Mouse (Mus musculus): Measurements from ENCODE around the gene Pctp.
A peak's percentile ranks its signal among the peaks of the same experiment; 100 is the strongest.

The Pctp gene

DNA sequence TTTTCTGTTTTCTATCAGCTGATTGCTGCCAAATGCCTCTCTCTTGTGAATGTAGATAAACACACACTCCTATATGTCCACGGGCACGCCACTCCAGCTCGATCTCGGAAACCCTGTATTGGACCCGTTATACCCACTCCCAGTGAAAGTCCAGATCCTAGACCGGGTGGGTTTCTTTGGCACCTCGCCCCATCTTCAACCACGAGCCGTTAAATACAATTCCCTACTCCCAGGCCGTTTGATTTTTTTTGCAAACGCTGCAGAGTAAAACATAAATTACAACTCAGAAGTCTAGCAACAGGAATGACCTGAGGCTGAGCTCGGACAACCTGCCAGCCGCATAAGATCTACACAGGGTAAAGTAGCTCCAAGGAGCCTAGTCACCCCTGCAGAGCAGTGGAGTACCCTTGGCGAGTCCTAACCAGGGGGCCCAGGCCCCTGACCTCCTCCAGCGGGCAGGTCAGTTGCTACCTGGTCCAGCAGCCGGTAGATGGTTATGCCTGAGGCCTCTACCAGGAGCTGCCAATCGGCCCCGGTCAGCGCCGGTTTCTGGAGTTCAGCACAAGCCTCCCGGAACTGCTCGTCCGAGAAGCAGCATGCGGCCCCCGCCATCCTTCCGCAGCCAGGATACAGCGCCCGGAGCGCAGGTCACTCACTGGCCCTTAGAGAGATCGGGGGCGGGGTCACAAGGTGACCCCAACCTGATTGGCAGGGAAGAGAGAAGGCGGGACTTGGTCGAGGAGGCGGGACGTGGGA lies at the start of gene Pctp:
Pctp (minus strand) TSS at position 664 of the 756 bp plus-strand sequence.
- DNase-seq (ENCODE audit: low spot score): peak; percentile 71

DNA sequence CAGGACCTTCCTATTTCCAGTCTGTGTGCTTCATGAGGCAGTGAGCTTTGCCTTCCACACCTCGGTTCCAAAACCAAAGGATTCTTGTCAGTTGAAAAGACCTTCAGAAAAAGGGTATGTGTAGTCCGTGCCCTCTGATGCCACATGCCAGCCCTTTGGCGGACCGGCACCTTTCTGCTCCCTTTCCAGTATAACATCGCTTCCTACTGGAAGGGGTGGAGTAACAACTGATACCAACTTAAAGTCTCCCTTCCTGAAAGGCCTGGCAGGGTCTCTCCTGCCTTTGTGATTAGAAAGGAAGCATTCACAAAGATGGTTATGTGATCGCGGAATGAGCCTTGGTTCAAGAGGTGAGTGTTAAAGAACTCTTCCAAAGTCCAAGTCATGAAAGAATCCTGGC lies 47.3 kb upstream of the Pctp start:
- no peak for DNase-seq (ENCODE audit: low spot score)

DNA sequence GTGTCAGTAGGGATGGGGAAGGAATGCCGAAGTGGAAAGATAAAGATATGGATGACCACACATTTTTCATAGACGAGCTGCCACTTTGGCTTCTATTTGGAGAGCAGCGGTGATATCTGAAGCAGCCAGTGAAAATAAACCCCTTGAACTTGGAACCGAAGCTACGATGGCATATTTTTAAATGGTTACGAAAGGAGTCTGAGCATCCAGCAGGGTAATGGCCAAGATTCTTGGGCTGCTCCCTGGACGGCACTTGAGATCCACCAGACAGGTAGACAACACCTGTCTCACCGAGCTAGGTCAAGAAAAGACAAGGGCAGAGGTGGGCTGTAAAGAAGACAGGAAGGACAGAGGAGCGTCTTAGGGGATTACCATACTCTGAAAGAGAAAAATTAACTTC lies 44.6 kb upstream of the Pctp start:
- DNase-seq (ENCODE audit: low spot score): no peak

DNA sequence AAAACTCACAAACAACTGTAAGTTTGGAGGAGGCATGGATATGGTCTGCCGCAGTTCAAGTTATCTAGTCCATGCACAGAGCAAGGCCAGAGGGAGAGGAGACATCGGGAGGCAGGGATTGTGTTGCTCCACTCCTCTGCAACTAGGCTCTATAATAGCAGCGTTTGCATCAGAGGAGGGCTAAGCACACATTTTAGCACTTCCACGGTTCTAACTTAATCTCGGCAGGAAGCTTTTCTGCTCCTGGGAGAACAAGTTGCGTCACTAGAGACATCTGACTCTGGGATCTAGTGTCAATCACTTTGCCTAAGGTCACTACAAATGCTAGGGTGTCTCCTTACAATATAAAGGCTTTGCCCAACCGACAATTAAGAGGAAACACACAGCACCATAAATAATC lies 43.5 kb upstream of the Pctp start:
- DNase-seq (ENCODE audit: low spot score): no peak

DNA sequence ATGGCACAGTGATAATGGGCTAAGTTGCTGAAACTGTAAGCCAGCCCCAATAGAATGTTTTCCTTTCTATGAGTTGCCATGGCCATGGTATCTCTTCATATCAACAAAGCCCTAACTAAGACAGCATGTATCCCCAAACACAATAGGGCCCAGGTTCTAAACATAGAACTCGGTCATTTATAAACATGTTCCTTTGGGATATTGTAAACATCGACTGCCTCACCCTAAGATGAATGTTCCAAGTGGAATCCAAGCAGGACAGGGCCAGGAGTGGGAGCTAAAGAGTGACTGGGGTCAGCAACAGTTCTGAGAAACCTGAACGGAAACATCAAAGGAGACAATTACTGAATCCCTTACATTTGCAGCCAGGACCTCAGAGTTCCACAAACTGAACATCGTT lies 41.8 kb upstream of the Pctp start:
- no peak for DNase-seq (ENCODE audit: low spot score)

DNA sequence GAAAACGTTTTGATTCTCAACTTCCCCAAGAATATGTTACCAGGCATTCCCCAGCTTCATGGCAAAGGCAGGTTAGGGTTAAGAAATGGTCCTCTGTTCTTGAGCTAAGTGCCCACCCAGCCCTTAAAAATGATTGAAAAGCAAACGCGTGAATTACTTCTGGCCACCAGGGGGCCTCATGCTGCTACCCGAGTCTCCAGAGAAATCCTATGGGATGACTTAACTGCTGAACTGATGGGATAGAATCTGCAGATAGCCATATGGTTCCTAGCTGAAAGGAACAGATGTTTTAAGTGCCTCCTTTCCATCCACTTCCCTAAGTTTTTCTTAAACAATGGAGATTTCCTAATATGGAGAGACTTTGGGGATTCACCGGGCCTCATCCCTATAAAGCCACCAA lies 35.3 kb upstream of the Pctp start:
- peak; percentile 23 for DNase-seq (ENCODE audit: low spot score)

DNA sequence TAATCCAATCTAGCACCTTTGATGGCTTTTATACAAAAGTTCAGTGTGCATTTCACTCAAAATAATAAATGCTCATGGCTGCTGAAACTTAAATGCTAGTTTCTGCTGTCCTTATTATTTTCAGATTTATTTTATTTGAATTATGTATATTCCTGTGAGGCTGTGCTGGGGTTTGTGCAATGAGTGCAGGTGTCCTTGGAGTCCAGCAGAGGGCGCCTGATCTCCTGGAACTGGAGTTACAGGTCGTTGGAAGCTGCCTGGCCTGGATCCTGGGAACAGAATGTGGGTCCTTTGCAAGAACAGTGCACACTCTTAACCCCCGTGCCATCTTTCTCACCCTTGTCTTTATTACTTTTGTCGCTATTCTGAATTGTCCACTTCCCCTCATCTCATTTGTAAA lies 33.7 kb upstream of the Pctp start:
- DNase-seq (ENCODE audit: low spot score): no peak

DNA sequence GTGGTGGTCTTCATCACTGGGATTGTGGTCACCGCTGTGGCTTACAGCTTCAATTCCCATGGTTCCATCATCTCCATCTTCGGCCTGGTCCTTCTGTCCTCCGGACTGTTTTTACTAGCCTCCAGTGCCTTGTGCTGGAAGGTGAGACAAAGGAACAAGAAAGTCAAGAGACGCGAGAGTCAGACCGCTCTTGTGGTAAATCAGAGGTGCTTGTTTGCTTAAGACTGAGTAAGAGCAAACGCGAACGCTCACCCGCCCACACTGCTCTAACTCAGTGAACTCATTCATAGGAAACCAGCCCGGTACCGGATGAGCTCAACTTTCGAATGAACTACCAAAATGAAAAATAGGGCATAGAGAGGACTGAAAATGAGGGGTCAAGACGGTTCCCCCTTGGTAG lies 32.8 kb upstream of the Pctp start:
- no peak for DNase-seq (ENCODE audit: low spot score)

DNA sequence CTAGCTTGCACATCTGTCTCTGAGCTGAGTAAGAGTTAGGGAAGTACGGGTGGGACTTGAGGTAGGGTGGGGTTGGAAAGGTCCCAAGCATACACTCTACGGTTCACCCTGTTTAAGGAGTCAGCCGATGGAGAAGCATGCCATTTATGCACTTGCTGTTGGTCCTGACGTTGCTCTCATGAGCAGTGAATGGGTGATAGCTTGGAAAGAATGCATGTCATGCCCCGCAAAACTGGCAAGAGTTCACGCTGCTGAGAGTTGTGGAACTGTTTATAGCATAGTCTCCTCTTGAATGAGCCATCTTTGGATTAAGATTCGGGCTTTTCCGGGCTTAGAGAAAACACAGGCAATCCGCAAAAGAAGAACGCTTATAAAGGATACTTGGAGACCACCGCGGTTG lies 32.0 kb upstream of the Pctp start:
- no peak for DNase-seq (ENCODE audit: low spot score)

DNA sequence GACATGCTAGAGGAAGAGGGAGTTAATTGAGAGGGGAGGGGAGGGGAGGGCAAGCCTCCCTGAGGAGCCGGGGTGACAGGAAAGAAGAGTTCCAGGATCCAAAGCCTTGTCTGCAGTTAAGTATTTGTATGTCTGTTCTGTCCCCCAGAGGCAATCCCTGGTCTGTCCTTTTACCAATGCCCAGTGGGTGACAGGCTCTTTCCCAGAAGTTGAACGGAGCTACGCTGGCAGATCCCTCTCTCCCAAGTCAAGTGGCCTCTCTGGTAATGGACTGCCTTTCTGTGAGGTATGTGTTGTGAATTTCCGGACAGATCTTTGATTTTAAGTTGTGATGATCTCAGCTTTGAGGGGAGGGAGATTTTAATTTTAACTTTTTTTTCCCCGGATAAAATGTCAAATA lies 30.7 kb upstream of the Pctp start:
- DNase-seq (ENCODE audit: low spot score): no peak

DNA sequence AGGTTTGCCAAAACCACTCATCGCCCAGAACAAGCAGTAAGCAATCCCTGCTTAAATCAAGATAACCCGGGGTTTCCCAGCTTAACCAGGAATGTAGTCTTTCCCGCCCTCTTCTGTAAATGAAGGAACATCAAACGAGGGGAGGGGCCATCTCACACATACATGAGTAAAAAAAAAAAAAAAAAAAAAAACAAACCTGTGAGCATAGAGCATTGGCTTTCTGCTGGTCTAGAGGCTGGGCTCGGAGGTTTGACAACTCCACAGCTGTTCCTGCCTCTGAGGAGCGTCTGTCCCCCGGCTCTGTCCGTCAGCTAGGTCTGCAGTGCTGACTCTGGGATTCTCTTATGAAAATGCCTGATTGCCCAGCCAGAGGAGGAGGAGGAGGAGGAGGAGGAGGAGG lies 30.1 kb upstream of the Pctp start:
- DNase-seq (ENCODE audit: low spot score): no peak

DNA sequence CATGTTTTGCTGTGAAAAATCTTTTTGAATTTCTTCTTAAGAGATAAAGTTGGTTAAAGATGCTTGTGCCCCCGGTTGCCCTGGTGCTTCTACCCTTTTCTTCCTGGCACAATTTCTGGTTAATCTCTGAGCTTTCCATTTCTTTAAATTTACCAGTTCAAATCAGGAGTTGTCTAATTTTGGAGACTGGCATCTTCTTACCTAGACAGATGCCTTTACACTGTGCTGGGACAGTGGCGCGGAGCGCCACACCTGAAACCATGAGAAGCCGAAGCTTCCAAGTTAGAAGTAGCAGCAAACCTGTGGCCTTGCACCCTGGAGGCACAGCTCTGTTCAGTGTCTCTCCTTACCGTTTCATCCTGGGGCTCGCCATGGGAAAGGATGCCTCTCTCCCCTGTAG lies 28.4 kb upstream of the Pctp start:
- DNase-seq (ENCODE audit: low spot score): no peak

DNA sequence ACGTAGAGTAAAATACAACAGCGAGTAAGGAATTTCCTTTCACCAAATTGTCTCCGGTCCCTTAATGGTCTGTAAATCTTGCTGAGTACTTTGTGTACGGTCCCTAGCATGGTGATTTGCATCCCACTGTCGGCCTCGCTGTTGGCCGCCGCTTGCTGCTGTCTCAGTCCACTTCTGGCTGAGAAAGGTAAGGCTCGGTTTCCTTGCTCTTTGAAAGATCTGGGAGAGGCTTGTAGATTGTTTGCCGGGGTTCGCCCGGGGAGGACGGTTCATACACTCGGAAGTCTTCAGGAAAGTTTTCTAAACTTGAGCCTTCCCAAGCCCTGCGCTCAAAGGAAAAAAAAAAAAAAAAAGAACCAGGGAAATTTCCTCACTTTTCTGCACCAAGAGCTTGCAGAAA lies 27.9 kb upstream of the Pctp start:
- no peak for DNase-seq (ENCODE audit: low spot score)

DNA sequence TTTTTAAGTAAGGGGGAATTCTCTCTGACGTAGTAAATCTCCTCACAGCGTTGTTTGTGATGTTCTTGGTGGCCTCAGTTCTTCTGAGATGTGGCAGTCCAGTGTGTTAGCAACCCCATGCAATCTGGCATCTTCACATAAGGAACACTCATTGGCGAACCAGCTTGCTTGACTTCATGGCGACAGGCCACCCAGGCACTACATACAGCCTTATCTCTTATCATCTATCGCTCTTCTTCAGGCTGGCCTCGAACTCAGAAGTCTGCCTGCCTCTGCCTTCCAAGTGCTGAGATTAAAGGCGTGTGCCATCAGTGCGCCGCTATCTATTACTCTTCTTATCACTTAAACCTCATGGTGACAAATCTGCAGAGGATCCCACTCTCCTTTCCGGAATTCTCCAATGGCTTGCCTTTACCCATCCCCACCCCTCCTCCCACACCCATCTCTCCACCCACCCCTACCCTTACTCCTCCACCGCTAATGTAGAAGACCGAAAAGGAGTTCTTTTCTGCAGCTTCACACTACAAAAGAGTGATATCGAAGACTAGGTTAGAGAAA lies 27.2 kb upstream of the Pctp start, which contains the start of gene Tmem100:
Tmem100 (plus strand) TSS at position 508 of the 558 bp plus-strand sequence.
- no peak for DNase-seq (ENCODE audit: low spot score)

DNA sequence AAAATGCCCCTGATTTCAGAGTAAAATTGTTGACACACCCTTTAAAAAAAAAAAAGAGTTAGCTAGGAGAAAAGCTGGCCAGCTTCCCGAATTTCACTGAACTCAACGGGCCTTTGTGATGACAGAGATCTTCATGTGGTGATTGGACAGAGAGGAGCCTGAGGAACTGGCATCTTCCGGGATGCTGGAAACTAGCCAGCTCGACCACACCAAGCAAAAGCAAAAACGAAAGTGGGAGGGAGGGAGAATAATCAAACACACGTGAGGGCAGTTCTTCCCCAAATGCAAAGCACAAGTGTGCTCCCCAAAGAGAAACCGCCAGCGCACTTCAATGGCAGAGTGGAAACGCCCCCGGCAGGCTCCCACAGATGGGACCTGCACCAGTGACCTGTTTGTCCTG lies 26.7 kb upstream of the Pctp start:
- peak; percentile 29 for DNase-seq (ENCODE audit: low spot score)

DNA sequence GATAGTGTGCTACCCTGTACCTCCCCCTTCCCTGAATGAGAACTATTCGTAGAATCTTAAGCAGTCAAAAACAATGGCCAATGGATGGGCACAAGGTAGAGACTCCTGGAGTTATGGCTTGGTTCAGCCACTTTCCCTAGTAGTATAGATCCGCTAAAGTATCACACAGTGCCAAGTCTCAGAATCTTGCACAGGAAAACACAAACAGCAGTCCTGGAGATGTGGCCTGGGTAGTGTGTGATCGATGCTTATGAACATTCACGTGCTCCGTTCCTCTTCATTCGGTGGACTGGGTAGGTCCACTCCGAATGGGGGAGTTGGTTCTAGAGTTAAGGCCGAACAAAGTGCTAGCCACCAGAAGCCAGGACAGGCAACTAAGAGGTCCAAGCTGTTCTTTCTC lies 26.1 kb upstream of the Pctp start:
- no peak for DNase-seq (ENCODE audit: low spot score)

DNA sequence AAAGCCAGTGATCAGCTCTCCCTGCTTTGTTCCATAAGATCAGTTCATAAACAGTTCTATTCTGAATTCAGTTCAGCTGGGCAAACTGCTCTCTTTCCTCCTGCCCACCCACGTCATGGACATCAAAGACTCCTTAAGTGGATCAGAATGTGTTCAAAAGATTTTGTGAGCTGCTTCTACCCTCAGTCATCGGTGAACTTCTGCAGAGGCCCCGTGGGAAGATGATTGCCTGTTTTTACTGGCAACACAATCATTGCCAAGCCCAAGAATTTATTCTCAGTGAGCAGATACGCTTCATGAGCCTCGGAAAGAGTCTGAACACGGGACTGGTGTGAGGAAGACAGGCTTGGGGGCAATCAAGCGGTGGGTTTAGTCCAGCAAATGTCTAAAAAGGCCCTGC lies 24.5 kb upstream of the Pctp start:
- DNase-seq (ENCODE audit: low spot score): no peak

DNA sequence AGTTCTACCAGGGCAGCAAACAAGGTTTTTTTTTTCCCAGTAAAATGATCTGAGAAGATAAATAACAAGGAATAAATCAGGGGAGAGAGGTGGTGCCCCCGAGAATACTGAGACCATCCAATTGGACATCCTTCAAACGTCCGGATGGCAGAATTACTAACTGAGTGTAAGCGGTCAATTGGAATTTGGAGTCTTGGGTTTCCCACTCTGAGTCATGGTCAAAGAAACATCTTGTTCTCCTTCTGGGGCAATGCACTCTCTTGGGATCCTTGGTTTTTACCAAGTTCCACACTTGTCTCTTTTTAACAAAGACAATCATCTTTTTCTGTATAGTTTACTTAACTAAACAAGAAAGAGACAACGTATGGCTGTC lies 24.1 kb upstream of the Pctp start:
- DNase-seq (ENCODE audit: low spot score): no peak

DNA sequence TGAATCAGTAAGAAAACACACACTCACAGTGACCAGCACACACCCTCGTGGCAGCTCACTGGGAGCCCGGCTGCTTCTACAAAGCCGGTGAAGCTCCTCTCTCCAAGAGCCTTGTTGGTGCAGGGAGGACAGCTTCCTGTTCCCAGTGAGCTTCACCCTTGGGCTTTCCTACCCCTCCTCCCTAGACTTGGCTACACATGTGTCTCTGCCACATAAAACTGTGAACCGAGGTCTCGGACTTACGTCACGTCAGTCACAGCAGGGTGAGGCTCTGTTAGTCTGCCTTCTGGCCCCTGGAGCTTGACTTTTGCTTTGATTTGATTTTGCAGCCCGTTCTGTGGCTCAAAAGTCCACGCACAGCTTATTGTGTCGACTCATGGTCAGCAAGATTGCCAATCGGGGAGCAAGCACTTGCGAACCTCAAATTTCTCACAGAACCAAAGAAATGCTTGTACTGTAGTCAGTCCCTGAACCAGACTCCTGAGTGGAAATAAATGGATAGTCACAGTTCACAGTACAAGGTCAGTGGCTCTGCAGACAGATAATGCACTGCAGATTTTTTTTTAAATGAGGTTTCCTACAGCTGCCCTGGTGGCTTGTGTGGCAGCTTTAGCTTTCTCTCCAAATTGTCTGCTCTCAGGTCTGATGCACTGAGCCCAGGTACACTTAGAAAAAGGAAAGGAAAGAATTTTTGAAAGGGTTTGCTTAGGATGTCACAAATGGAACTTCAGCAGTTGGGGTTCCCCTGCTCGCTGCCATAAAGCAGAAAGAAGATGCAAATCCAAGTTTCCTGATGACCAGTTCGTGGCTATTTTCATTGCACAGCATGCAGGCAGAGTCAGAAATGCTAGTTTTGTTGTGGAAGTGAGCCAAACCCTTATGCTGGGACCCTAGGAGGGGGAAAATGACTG lies 23.5 kb upstream of the Pctp start:
- no peak for DNase-seq (ENCODE audit: low spot score)

DNA sequence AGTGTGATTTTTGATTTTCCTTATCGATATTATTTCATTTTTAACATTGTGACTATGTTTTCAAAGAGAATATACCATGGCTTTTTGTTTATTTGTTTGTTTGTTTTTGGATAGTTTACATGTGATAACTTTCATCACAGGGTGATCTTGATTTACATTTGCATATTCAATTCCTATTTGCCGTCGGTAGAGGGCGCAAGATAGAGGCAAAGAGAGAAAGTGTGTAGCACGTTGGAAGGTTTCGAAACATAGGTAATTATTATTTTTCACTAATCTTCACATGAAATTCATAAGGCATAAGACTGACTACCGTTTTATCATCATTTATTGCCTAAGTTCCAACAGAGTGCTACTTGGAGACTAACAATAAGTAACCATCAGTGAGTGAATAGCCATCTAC lies 16.5 kb upstream of the Pctp start:
- peak; percentile 37 for DNase-seq (ENCODE audit: low spot score)

DNA sequence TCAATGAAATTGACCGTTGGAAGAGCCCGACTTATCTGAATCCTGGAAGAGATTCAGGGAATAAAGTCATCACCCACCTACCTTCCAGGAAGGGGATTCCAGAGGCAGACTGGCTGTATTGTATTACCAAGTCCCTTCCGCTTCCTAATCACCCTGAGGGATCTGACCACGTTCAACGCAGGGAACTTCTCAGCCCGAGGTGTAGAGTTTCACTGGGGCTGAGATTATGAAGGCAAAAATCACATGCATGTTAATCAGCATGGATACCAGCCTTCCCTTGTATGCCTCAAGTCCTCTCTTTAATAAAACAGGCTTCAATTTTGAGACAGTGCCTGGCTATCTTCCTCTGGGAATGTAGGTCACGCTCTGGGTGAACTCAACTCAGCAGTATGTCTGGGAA lies 12.6 kb upstream of the Pctp start:
- no peak for DNase-seq (ENCODE audit: low spot score)

DNA sequence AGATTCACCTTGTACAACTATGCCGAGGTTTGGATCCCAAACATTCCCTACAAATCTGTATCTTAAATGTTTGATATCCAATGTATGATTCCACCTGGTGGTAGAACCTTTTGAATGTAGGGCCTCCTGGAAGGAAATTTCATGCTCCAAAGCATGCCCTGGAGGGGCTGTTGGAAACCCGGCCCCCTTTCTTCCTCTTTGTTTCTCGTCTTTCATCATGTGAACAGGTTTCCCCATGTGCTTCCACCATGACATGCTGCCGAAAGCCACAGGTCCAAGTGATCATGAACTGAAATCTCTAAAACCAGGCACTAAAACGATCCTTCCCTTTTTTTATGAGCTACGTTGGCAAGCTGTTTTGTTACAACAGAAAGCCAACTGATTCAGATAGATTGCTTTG lies 11.0 kb upstream of the Pctp start:
- DNase-seq (ENCODE audit: low spot score): no peak
